Mouse (Mus musculus): Measurements from ENCODE around the gene Atoh1.

DNA sequence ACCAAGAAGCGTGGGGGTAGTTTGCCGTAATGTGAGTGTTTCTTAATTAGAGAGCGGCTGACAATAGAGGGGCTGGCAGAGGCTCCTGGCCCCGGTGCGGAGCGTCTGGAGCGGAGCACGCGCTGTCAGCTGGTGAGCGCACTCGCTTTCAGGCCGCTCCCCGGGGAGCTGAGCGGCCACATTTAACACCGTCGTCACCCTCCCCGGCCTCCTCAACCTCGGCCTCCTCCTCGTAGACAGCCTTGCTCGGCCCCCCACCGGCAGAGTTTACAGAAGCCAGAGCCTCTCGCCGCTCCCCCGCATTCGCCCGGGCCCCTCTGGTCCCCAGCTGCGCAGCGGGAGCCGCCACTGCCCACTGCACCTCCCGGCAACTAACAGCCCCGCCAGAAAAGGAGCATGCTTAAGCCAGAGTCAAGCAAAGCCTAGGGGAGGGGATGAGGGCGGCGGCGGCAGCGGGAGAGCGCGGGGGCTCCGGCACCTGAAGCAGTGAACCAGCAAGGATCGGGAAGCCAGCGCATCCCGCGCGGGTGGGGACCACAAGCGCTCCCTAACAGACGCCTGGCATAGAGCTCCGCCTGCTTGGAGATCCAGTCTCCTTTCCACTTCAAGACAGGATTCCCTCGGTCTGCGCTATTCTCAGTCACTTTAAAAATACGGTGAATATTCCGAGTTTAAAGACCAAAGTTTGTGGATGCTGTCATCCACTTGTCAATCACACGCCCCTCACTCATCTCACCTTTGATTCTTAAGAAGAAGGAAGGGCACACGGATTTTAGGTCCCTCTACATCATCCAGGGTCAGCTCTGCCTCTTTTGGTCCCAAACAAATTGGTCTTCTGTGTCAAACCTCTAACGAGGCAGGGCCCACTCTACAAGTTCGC, 5.8 kb downstream of the Atoh1 start:
- TF ChIP-seq CTCF (IDR thresholded peaks at IDR 0.05; ENCODE audit: borderline replicate concordance, control insufficient read depth, extremely low read depth, insufficient read depth, low read length, poor library complexity) (no peak), POLR2A (IDR thresholded peaks at IDR 0.05; ENCODE audit: control insufficient read depth, extremely low read depth, insufficient read depth, low read length, poor library complexity) (no peak)
